Mouse (Mus musculus): ENCODE data around the gene Fgf12. TPM values are rescaled to one million over a fixed set of nuclear protein-coding genes. Genes with fewer than 3 reads are reported as not detected.

Fgf12 gene
- total and polyA plus RNA-seq, 3 experiments: 0.76 TPM; not detected in 2

- Histone ChIP-seq H3K36me3 (replicated peaks) (no peaks in the 10 kb centered on the region), H3K4me3 (ENCODE audit: low read depth, low read length) (no peak overlapping the region), H3K27me3 (ENCODE audit: insufficient read depth, low read length) (no peaks in the 10 kb centered on the region), H3K9me3 (replicated peaks) (peaks cover 3% of the 10 kb centered on the region), H3K4me1 (ENCODE audit: insufficient read depth, low read depth, low read length) (no peaks in the 10 kb centered on the region)
- TF ChIP-seq CTCF (IDR thresholded peaks at IDR 0.05; ENCODE audit: low read depth, low read length) (no peak), GATA1 (IDR thresholded peaks at IDR 0.05; ENCODE audit: borderline replicate concordance, low read length) (no peak), GATA2 (IDR thresholded peaks at IDR 0.05; ENCODE audit: borderline replicate concordance, low read depth, low read length) (no peak), POLR2AphosphoS5 (IDR thresholded peaks at IDR 0.05; ENCODE audit: insufficient replicate concordance, low read depth, low read length) (no peak), TAL1 (conservative IDR thresholded peaks at IDR 0.05; ENCODE audit: low read depth, low read length) (no peak)
- ATAC-seq (ENCODE audit: extremely low read depth, insufficient number of reproducible peaks, low FRiP score, poor library complexity, severe bottlenecking) (no peak), DNase-seq (ENCODE audit: low spot score) (no peak)
Observed at GRCm38 (mm10) chr16:28311618-28312017, 441.2 kb downstream of the Fgf12 start.

DNA sequence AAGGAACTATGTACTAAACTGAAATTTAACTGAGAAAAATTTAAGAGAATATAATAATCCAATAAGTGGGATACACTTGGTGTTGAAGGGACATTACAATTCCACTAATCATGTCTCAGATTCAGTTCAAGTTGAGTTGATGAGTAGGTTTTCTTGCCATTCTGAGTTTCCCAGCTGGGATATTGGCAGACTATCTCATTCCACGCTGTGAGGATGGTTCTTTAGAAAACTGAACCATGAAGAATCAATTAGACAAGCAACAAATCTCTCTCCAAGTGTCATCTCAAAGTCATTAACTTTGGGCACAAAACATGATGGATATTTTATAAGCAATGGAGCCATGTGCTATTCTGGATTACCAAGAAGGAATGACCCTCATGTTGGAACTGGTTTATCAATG is 449.0 kb downstream of the Fgf12 start:
- DNase-seq (ENCODE audit: low spot score) (no peak), ATAC-seq (ENCODE audit: extremely low read depth, insufficient number of reproducible peaks, low FRiP score, poor library complexity, severe bottlenecking) (no peak)
- no peaks in the 10 kb centered on the region for H3K4me1 ChIP-seq (ENCODE audit: insufficient read depth, low read depth, low read length)
- no peaks in the 10 kb centered on the region for H3K36me3 ChIP-seq (replicated peaks)
- no peaks in the 10 kb centered on the region for H3K9me3 ChIP-seq (replicated peaks)
- TF ChIP-seq CTCF (IDR thresholded peaks at IDR 0.05; ENCODE audit: low read depth, low read length): no peak
- no peak for TF ChIP-seq GATA1 (IDR thresholded peaks at IDR 0.05; ENCODE audit: borderline replicate concordance, low read length)
- TF ChIP-seq POLR2AphosphoS5 (IDR thresholded peaks at IDR 0.05; ENCODE audit: insufficient replicate concordance, low read depth, low read length): no peak
- TF ChIP-seq GATA2 (IDR thresholded peaks at IDR 0.05; ENCODE audit: borderline replicate concordance, low read depth, low read length): no peak
- no peak for TF ChIP-seq TAL1 (conservative IDR thresholded peaks at IDR 0.05; ENCODE audit: low read depth, low read length)
- H3K27me3 ChIP-seq (ENCODE audit: insufficient read depth, low read length): no peaks in the 10 kb centered on the region
- no peak overlapping the region for H3K4me3 ChIP-seq (ENCODE audit: low read depth, low read length)

DNA sequence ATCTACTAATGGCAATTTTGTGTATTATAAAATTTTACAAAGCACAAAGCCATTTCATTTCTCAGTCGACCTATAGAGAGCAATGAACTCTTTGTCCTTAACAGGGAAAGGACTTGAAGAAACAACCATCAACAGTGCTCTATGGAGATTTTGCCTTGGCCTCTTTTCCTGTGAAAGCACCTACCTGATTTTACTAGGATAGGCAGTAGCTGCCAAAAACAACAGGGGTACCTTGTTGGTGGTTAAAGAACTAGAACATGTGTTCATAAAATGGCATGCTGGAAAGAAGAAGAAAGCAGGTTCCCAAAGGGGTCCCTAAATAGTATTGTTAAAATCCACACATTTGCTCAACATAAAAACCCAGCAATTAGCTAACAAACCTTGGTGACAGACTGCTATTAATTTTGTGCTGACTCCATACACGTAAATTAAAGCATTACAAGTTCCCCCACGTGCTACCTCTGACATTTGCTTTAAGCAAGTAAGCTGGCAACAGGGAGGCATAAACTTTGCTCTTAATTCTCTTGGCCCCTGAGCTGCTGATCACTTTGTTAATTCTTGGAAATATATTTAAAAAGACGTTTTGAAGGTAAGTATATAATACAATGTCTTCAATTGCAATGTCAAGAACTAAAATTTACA is 463.1 kb downstream of the Fgf12 start:
- H3K4me1 ChIP-seq (ENCODE audit: insufficient read depth, low read depth, low read length): no peaks in the 10 kb centered on the region
- no peaks in the 10 kb centered on the region for H3K9me3 ChIP-seq (replicated peaks)
- TF ChIP-seq POLR2AphosphoS5 (IDR thresholded peaks at IDR 0.05; ENCODE audit: insufficient replicate concordance, low read depth, low read length) (no peak), CTCF (IDR thresholded peaks at IDR 0.05; ENCODE audit: low read depth, low read length) (no peak), GATA1 (IDR thresholded peaks at IDR 0.05; ENCODE audit: borderline replicate concordance, low read length) (no peak), TAL1 (conservative IDR thresholded peaks at IDR 0.05; ENCODE audit: low read depth, low read length) (no peak), GATA2 (IDR thresholded peaks at IDR 0.05; ENCODE audit: borderline replicate concordance, low read depth, low read length) (no peak)
- ATAC-seq (ENCODE audit: extremely low read depth, insufficient number of reproducible peaks, low FRiP score, poor library complexity, severe bottlenecking): no peak
- H3K4me3 ChIP-seq (ENCODE audit: low read depth, low read length): no peak overlapping the region
- no peaks in the 10 kb centered on the region for H3K36me3 ChIP-seq (replicated peaks)
- DNase-seq (ENCODE audit: low spot score): no peak
- H3K27me3 ChIP-seq (ENCODE audit: insufficient read depth, low read length): no peaks in the 10 kb centered on the region

- TF ChIP-seq CTCF (IDR thresholded peaks at IDR 0.05; ENCODE audit: low read depth, low read length) (no peak), TAL1 (conservative IDR thresholded peaks at IDR 0.05; ENCODE audit: low read depth, low read length) (no peak), POLR2AphosphoS5 (IDR thresholded peaks at IDR 0.05; ENCODE audit: insufficient replicate concordance, low read depth, low read length) (no peak), GATA2 (IDR thresholded peaks at IDR 0.05; ENCODE audit: borderline replicate concordance, low read depth, low read length) (no peak), GATA1 (IDR thresholded peaks at IDR 0.05; ENCODE audit: borderline replicate concordance, low read length) (no peak)
- no peak for DNase-seq (ENCODE audit: low spot score)
- Histone ChIP-seq H3K36me3 (replicated peaks) (no peaks in the 10 kb centered on the region), H3K4me3 (ENCODE audit: low read depth, low read length) (no peak overlapping the region), H3K27me3 (ENCODE audit: insufficient read depth, low read length) (no peaks in the 10 kb centered on the region), H3K4me1 (ENCODE audit: insufficient read depth, low read depth, low read length) (no peaks in the 10 kb centered on the region), H3K9me3 (replicated peaks) (no peaks in the 10 kb centered on the region)
- ATAC-seq (ENCODE audit: extremely low read depth, insufficient number of reproducible peaks, low FRiP score, poor library complexity, severe bottlenecking): no peak
Observed at GRCm38 (mm10) chr16:28257904-28258303, 495.0 kb downstream of the Fgf12 start.

GRCm38 (mm10) chr16:28254303-28254702 is 498.6 kb downstream of the Fgf12 start:
- ATAC-seq (ENCODE audit: extremely low read depth, insufficient number of reproducible peaks, low FRiP score, poor library complexity, severe bottlenecking): no peak
- DNase-seq (ENCODE audit: low spot score): no peak

GRCm38 (mm10) chr16:28251930-28252329 is 500.9 kb downstream of the Fgf12 start:
- Histone ChIP-seq H3K36me3 (replicated peaks) (no peaks in the 10 kb centered on the region), H3K4me3 (ENCODE audit: low read depth, low read length) (no peak overlapping the region), H3K27me3 (ENCODE audit: insufficient read depth, low read length) (no peaks in the 10 kb centered on the region), H3K4me1 (ENCODE audit: insufficient read depth, low read depth, low read length) (0 out of 2 replicates have a peak, but pooled peaks cover 2% of the 10 kb centered on the region), H3K9me3 (replicated peaks) (no peaks in the 10 kb centered on the region)
- TF ChIP-seq TAL1 (conservative IDR thresholded peaks at IDR 0.05; ENCODE audit: low read depth, low read length): no peak
- no peak for TF ChIP-seq POLR2AphosphoS5 (IDR thresholded peaks at IDR 0.05; ENCODE audit: insufficient replicate concordance, low read depth, low read length)
- no peak for TF ChIP-seq GATA2 (IDR thresholded peaks at IDR 0.05; ENCODE audit: borderline replicate concordance, low read depth, low read length)
- TF ChIP-seq CTCF (IDR thresholded peaks at IDR 0.05; ENCODE audit: low read depth, low read length): no peak
- no peak for TF ChIP-seq GATA1 (IDR thresholded peaks at IDR 0.05; ENCODE audit: borderline replicate concordance, low read length)
- DNase-seq (ENCODE audit: low spot score) (no peak), ATAC-seq (ENCODE audit: extremely low read depth, insufficient number of reproducible peaks, low FRiP score, poor library complexity, severe bottlenecking) (no peak)

More at GRCm38 (mm10) chr16:28254303-28254702, 498.6 kb downstream of the Fgf12 start:
- no peaks in the 10 kb centered on the region for H3K27me3 ChIP-seq (ENCODE audit: insufficient read depth, low read length)
- no peak overlapping the region for H3K4me3 ChIP-seq (ENCODE audit: low read depth, low read length)
- no peaks in the 10 kb centered on the region for H3K9me3 ChIP-seq (replicated peaks)
- H3K4me1 ChIP-seq (ENCODE audit: insufficient read depth, low read depth, low read length): no peaks in the 10 kb centered on the region
- TF ChIP-seq GATA1 (IDR thresholded peaks at IDR 0.05; ENCODE audit: borderline replicate concordance, low read length): no peak
- no peak for TF ChIP-seq TAL1 (conservative IDR thresholded peaks at IDR 0.05; ENCODE audit: low read depth, low read length)
- no peak for TF ChIP-seq CTCF (IDR thresholded peaks at IDR 0.05; ENCODE audit: low read depth, low read length)
- TF ChIP-seq POLR2AphosphoS5 (IDR thresholded peaks at IDR 0.05; ENCODE audit: insufficient replicate concordance, low read depth, low read length): no peak
- no peak for TF ChIP-seq GATA2 (IDR thresholded peaks at IDR 0.05; ENCODE audit: borderline replicate concordance, low read depth, low read length)
- H3K36me3 ChIP-seq (replicated peaks): no peaks in the 10 kb centered on the region

Data from G1E (cell line).